Mouse (Mus musculus): ENCODE data around the gene Litaf.

Litaf gene

DNA sequence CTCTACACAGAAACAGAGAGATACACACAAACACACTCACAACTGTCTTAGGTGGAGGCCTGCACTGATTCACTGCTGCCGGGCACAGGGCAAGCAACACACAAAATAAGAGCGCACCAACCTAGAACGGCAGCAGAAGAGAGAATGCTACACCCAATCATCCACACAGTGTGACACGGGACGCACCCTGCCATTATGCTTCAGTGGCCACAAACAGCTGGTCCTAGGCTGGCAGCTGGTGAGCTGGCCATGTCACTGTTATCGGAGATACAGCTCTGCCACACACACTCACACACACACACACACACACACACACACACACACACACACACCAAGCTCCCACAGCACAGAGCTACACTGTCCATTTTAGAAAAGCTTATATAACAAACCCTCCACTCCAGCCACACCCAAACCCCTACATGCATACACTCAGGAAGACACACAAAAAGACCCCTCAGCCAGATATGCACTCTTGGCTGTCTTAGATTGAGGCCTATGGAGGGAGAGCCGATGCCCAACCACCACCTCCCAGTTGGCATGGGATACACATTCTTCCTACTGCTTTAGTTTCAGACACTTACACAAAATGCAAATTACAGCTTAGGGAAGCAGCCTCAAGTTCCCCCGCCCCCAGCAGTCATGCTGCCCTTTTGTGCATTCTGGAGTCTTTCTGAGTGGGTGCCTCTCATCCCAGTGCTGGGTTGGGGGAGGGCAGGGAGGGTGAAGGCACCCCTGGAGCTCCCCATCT, 108.8 kb downstream of the Litaf start:
- DNase-seq (ENCODE audit: low spot score in 2 of 2) = no peak

DNA sequence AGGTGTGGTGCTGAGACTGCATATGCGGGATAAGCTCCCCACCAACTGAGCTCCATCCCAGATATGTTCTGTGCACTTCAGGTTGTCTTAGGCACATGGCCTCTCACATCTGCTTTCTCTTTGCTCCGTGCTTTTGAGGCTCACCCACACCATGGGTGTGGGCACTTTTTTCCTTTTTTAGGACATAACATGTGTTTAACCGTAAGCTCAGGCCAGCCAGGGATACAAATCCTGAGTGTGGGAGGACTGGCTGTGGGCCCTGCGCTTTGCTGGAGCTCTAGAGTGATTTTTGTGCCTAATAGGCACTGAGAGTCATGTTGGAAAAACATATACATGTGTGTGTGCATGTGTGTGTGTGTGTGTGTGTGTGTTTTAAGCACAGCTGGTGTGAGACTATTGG, 110.9 kb downstream of the Litaf start:
- peak in 1 of 2 experiments; percentile 27 for DNase-seq (ENCODE audit: low spot score in 2 of 2)

DNA sequence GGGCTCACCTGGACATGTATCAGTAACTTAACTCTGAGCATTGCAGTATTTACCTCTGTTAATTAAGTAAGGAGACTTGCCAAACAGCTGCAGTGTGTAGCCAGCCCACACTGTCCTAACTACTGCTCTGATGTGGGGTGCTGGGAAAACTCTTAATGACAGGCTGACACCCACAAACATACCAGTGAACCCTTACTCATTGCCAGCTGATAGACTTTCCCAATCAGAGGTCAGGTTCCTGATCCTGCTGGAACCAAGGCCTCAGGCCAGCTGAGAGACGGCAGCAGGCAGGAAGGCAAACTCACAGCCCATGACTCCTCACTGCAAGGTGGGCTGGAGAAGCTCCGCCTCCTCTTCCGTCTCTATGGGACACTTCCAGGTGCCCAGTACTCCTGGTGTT, 113.1 kb downstream of the Litaf start:
- DNase-seq (ENCODE audit: low spot score in 2 of 2) = no peak

DNA sequence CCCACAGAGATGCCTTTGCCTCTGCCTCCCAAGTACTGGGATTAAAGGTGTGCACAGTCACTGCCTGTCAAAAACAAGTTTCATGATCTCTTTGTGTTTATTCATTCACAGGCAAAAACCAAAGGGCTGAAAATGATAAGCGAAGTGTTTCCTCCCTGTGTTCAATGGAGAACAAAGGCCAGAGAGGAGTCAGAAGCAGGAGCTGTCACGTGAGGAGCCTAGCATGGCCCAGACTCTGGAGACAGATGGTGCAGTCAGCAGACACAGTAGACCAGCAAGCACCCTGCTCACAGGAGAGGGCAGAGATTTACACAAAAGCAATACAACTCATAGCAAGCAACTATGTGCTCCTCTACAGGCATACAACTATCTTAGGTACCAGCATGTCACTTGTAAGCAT, 113.9 kb downstream of the Litaf start:
- no peak for DNase-seq (ENCODE audit: low spot score in 2 of 2)

DNA sequence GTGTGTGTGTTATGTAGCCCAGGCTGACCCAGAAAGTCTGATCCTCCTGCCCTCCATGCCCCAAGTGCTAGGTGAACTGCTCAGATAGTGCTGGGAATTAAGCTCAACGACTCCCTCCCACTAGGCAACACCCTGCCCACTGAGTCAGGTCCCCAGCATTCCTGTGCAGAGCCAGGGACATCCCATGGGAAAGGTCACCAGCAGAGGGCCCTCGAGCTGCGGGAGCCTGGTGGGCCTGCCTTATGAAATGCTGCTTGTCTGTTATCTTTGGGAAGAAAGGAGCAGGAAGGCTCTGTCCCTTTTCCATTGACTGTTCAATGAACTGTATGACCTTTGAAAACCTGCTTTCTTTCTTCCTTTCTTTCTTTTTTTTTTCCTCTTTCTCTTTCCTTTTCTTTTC, 114.4 kb downstream of the Litaf start:
- peak in 1 of 2 experiments; percentile 13 for DNase-seq (ENCODE audit: low spot score in 2 of 2)

DNA sequence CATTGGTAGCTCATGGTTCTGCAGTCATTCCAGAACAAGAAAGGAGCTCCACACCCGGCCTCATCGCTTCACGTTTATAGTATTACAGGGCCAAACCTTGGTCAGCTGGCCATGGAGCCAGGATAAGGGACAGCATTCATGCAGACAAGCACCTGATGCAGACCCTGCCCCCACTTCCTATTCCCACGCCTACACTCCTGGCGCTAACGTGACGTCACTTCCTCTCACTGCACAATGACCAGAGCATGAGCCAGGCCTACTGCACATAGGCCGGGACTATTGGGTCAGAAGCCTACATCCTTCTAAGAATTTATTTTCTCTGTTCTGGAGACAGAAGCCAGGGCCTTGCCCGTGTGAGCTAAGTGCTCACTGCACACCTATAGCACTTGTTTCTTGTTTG, 115.4 kb downstream of the Litaf start:
- DNase-seq (ENCODE audit: low spot score in 2 of 2) = no peak

DNA sequence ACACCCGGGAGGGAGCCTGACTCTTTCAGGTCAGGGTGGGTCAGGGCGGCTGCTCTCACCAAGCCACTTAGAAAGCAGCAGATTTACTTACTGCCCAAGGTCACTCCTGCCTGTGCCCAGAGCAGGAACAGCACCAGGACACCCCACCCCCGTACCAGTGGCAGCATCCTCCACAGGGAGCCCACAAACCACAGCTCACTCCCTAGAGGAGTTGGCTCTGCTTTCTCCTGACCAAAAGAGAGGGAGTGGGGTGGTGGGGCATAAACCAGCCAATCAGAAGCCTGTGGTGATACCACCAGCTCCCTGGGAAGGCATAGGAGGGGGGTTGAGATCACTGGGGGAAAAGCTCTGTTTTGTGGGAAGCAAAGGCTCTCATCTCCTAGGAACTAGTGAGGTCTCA, 118.2 kb downstream of the Litaf start:
- DNase-seq (ENCODE audit: low spot score in 2 of 2) = no peak

DNA sequence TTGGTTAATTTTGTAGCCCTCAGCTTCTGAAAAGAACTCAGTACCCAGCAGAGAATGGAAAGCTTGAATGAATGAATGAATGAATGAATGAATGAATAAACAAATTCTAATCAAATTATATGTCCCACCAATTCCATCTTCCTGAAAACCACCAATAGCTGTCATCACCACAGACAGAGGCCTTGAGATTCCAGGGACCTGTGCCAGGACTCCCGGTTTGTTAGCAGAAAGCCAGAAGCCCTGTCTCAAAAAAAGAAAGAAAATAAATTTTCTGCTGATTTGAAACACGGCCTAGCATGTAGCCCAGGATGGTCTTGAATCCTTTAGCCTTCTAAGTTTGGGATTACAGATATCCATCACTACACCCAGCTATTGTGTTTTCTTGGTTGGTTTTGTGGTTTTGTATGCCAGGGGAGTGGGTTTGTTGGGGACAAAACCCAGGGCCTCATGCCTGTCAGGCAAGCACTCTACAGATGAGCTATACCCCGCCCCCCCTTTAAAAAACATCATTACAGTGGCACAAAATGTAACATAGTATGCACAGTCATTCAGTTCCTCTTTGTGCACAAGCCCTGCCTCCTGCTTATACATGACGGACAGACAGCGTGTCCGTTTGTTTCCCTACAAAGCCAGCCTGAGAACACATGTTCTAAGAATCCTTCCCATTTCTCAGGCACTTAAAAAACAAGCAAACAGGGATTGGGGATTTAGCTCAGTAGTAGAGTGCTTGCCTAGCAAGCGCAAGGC, 120.4 kb downstream of the Litaf start:
- DNase-seq (ENCODE audit: low spot score in 2 of 2) = no peak

DNA sequence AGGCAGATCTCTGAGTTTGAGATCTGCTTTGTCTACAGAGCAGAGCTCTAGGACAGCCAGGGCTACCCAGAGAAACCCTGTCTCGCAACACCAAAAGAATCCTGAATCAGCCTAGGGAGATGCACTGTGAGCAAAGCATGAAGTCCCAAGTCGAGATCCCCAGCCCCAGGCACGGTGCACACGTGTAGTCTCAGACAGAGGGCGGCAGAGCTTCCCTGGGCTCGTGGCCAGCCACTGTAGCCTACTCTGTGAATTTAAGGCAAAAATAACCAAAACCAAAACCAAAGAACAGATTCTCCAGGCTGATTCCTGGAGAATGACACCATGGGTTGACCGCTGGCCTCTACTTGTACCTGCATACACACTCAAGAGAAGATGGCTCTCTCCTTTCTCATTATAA, 121.4 kb downstream of the Litaf start:
- no peak for DNase-seq (ENCODE audit: low spot score in 2 of 2)

DNA sequence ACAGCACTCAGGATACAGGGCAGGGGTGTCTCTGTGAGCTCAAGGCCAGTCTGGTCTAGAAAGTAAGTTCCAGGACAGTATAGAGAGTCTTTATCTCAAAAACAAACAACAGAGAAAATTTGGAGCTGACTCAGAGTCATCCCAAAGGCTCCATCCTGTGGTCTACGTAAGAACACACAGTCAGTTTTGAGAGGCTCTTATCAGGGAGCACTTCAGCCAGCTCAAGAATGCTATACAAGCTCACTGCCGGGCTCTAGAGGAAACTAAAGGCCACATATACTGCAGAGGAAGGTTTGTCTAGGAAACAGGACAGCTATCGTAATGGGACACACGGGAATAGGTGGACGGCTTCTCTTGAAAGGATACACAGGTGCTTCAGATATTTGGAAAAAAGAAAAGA, 122.7 kb downstream of the Litaf start:
- DNase-seq (ENCODE audit: low spot score in 2 of 2) = no peak

DNA sequence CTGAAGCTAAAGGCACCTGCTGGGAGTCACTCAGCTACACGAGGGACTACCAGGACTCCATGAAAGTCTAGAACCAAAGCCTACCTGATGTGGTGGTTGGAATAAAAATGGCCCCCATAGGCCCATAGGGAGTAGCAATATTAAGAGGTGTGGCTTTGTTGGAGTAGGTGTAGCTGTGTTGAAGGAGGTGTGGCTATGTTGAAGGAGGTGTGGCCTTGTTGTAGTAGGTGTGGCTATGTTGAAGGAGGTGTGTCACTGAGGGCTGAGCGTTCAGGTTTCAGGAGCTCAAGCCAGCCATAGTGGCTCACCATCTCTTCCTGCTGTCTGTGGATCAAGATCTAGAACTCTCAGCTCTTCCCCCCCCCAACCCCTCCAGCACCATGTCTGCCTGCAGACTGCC, 125.3 kb downstream of the Litaf start:
- DNase-seq (ENCODE audit: low spot score in 2 of 2) = no peak

DNA sequence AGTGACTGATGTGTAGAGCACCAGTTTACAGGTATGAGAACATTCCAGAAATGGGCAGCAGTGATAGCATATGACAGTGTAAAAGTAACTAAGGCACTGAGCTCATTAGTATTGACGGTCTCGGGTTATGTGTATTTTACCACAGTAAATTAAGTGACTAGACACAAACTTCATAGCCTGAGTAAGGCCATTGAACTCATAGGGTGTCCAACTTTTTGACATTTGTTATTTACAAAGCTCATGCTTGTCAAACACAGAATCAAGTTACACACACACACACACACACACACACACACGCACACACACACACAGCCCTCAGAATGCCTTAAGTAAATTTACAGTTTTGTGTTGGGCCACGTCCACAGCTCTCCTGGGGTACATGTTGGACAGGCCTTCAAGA, 126.0 kb downstream of the Litaf start:
- DNase-seq (ENCODE audit: low spot score in 2 of 2) = no peak

DNA sequence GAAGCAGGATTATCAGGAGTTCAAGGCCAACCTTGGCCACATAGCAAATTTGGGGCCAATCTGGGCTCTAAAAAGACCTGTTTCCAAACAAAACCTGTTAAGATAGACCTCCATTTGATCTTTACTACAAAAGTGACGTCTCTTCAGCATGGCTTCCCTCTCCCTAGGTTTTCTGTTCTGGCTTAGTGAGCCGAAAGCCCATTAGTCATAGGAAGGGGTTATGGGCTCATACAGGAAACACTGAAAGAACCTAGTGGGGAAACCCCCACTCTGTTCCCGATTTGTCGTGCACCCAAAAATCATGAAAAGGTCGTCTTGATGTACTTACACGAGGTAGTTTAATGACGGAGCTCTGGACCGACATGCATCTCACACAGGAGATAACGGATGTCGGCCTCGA, 128.5 kb downstream of the Litaf start:
- no peak for DNase-seq (ENCODE audit: low spot score in 2 of 2)

DNA sequence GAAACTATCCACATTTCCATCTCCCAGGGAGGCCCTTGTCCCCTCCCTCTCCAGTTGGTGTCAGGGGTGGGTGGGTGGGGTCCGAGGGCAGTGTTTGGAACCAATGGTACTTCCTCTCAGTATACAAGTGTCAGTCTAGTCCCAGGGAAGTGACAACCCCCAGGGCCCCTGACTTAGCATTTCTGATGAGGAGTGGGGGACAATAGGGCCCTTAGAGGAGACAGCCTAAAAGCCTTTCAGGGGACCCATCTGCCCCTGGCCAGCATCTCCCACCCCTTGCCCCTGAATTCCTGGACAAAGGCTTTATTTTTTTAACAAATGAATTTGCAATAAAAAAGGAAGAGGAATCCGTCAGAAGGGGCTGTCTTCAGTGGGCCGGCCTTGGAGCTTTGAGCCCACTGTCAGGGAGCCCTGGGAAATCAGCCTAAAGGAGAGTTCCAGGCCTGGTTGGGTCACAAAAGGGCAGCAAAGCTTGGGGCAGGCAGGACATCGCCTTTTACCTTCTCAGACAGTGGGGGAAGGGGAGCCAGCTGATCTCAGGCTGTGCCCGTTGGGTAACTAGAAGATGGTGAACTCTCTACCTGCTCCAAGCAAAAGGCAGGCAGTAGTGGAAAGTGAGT, 129.1 kb downstream of the Litaf start:
- no peak for DNase-seq (ENCODE audit: low spot score in 2 of 2)

DNA sequence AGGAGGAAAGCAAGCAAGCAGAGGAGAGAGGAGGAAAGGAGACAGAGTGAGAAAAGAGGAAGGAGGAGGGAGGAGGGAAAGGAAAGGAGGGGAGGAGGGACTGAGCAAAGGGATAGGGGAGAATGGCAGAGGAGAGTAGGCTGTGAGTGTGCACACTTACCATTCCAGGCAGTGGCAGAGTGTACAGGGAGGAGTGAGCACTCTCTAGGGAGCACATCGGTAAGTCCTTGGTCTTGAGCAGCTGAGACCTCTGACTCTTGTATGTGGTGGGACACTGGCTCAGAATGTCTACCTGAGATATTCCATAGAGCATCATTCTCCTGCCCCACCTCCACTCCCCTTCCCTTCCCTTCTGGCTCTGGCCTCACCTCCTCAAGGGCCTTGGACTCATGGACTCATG, 131.9 kb downstream of the Litaf start:
- DNase-seq (ENCODE audit: low spot score in 2 of 2) = no peak

DNA sequence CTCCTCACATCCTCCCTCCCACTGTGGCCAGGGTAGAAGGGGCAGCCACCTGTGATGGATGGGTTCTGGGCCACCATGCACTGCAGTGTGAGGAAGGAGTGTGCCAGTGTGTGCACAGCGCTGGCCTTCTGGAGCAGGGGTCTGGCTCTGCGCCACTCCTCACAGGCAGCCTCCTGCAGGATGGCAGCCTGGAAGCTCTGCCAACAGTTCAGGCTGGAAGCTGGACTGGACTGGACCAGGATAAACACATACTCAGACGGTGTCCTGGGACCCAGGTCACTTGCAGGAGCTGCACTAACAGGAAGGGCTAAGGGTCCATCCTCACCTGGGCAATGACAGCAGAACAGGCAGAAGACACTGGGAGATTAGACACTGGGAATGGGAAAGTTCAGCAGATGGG, 132.6 kb downstream of the Litaf start:
- no peak for DNase-seq (ENCODE audit: low spot score in 2 of 2)

DNA sequence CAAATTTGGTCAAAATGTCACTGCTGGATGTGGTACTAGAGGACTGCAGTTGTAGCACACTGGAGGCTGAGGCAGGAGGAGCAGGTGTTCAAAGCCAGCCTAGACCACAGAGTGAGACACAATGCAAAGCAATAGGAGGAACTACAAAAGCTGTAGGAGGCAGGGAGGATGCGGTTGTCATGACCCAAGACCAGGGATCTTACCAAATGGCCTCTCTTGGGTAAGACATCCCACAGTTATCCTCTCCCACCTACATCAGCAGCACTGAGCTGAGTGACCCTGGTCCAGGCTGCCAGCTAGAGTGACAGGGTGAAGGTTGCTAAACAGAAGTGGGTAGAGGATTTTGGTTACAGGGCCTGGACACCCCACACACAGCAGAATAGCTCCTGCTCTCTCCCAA, 138.9 kb downstream of the Litaf start:
- DNase-seq (ENCODE audit: low spot score in 2 of 2) = no peak

DNA sequence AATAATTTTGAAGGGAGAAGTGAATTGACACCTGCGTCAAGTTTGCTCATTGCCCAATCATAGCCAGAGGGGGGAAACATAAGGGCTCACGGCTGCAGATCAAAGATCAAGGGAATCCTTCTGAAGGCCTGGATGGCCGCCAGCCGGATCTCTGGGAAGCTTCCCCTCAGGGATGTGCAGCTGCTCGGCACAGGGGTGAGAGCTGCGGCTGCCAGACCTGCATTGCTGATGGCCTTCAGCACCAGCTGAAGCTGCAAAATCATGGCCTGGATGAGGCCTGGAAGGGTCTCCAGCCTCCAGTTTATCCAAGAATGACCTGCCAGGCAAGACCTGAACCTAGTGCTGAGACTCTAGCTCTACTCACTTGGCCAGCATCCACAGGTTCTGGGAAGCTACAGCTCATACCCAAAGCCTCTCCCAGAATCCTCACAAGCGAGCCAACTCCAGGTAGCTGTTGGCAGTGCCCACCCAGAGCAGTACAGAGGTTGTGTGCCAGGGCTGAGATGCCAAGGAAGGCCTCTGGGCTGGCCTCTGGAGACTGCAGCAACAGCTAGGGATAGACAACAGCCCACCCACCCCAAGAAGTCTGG, 140.3 kb downstream of the Litaf start:
- DNase-seq (ENCODE audit: low spot score in 2 of 2) = no peak

DNA sequence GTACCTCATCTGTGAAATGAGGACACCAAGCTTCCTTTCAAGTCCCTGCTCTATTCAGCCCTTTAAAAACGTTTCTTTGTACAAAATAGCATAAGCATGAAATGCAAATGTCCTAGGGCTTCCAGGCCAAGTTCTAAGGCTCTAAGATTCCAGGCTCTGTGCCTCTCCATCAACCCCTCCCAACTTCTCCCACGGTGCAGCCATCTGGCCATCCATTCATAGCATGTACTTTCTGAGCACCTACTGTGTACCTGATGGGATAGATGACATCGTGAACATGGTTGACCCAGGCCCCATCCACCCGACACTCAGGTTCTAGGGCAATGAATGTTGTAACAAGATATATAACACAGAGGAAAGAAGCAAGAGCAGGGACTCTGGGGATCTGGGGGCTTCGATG, 142.4 kb downstream of the Litaf start:
- no peak for DNase-seq (ENCODE audit: low spot score in 2 of 2)

DNA sequence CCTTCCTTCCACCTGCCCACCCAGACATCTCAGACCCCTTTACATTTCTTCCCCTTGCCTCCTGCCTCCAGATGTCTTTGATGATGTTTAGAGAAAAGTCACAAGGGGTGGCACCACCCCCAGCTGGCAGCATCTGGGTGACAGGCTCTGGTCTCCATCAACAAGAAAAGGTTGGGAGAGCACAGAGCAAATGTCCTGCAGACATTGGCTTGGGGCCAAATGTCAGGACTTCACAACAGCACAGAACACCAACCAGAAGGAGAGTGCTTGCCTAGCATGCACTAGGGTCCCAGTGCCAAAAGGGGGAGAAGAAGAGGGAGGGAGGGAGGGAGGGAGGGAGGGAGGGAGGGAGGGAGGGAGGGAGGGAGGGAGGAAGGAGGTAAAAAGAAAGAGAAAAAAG, 146.1 kb downstream of the Litaf start:
- DNase-seq (ENCODE audit: low spot score in 2 of 2) = no peak

DNA sequence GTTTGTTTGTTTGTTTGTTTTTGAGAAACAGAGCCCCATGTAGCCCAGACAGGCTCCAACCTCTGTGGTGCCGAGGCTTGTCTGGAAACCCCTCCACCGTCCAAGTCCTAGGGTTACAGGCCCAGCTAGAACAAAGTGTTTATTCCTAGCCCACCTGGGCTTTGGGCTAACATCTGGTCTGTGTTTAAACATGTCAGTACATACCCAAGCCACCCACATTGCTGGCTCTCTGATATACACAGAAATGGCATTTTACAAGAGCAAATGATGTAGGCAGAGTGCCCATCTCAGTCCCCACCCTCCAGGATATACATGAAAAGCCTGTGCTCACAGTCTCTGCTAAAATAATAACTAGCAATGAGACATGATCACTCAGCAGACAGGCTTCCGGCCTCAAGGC, 149.7 kb downstream of the Litaf start:
- DNase-seq (ENCODE audit: low spot score in 2 of 2) = no peak

DNA sequence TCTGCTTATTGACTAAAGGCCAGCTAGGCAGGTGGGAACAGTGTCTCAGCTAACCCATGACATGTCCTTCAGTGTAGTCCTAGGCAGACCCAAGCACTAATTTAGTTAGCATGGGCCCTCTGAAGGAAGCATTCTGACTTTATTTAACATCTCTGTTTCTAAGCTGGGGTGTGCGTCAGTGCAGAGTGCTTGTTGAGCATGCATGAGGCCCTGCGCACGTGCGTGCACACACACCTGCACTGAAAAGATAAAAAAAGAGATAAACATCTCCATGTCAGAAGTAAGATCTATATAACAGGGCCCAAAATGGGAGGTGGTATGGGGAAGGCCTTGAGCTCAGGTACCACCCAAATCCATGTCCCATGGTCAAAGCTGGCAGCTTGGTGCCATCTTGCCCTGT, 150.9 kb downstream of the Litaf start:
- no peak for DNase-seq (ENCODE audit: low spot score in 2 of 2)

DNA sequence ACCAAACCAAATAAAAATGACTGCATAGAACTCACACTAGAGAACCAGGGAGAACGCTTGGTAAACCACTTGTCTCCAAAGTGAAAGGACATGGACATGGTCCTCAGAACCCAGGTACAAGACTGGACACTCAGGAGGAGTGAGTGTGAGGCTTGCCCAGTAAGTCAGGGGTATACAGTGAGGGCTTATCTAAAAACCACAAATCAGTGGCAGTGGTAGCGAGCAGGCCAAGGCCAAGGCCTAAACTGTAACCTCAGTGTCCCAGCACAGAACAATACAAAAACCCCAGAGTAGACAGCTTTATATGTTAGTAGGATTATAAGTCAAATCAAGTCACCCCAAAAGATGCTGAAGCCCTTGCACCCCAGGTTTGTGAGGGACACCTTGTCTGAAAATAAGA, 154.9 kb downstream of the Litaf start:
- no peak for DNase-seq (ENCODE audit: low spot score in 2 of 2)

Measured in urinary bladder, adult 18-20 months (tissue).